Mouse (Mus musculus): ENCODE results near the gene Vps4b.
A peak's percentile ranks its signal among the peaks of the same experiment; 100 is the strongest.

Gene Vps4b

DNA sequence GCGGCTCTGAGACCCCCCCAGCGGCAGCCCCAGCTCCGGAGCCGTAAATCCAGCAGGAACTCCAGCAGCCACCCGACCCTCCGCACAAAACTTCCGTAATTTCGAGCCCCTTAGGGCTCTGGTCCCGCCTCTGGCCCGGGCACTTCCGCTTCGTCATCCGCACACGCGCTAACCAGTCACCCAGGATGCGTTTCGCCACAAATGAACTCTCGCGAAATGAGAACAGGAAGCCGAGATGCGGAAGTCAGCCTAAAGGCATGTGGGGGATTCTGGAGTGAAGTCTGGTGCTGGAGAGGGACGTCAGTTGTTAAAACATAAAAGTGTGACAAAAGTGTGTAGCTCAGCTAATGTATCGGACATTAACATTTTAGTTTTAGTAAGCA lies at the start of gene Vps4b:
Gene Vps4b (minus strand): TSS at position 187 of the 383 bp plus-strand sequence.
- DNase-seq: peak; percentile 95

- DNase-seq: no peak
These were observed 32.3 kb upstream of the Vps4b start for GRCm38 (mm10) chr1:106828784-106829183.

DNA sequence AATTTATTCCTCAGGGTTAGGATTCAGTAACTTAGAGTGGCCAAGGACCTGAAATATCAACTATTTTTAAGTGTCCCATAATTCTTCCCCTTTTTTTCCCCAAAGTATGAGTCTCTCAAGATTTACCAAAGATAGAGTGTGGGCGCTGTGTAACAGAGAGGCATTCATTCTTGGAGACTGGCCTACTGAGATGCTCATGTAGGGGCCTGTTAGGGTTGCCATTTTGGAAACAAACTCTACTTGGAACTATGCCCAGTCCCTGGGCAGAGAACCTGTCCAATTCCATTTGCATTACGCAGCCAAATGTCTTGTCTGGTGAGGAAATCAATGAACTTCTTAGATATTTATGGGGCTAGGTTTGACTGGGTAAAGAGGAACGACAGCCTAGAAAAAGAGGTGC lies 25.8 kb upstream of the Vps4b start:
- no peak for DNase-seq

DNA sequence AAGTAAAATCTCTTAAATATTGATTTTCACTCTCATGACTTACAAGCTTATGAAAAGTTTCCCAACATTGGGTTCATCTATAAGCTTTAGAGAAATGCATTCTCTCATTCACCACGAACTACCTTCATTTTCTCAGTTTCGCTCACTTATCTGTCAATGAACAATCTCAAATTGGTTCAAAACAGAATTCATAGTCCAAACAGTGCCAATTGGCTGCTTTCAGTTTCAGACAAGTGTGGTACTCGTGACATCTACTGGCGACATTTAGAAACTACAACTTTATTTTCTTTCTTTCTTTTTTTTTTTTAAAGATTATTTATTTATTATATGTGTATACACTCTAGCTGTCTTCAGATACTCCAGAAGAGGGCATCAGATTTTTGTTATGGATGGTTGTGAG lies 21.8 kb upstream of the Vps4b start:
- peak; percentile 25 for DNase-seq

DNA sequence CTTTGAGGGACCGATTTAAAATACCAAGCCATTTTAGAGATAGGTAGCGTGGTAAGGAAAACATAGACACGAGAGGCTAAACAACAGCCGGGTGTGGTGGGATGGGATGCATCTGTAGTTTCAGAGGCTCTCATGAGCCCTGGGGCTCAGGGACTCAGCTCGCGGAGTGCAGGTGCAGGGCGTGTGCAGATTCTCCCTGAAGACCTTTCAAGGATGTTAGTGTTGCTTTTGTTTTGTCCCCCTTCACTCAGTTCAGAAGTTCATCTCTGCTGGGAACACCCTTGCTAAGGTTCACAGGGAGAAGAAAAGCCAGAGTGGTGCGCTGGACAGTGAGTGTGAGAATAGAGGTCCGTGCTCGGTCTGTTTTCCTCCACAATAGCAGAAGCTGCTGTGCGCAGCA lies 20.2 kb upstream of the Vps4b start:
- DNase-seq: no peak

GRCm38 (mm10) chr1:106815265-106815664 lies 18.7 kb upstream of the Vps4b start:
- DNase-seq: no peak

GRCm38 (mm10) chr1:106814864-106815263 lies 18.3 kb upstream of the Vps4b start:
- DNase-seq: no peak

GRCm38 (mm10) chr1:106799931-106800330 lies 3.4 kb upstream of the Vps4b start:
- no peak for DNase-seq

DNA sequence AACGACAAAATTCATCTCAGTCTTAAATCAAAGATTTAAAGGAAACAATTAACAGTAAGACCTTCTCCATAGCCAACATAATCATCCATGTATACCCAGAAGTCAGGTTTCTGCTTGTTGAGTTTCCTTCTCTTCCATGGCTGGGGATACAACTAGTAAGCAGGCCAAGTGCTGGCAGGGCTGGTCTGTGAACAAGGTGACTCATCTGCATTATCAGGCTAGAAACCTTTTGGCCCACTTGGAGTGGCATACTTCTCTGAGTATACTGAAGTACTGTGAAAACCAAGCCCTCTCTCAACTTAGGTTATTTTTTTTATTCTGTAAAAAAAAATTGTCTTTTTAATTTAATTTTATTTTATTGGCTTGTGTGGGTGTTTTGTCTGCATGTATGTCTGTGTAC lies 2.9 kb upstream of the Vps4b start:
- no peak for DNase-seq

GRCm38 (mm10) chr1:106796987-106797779 lies 655 bp upstream of the Vps4b start:
- no peak for DNase-seq

- DNase-seq: peak; percentile 7
These were observed 640 bp downstream of the Vps4b start for GRCm38 (mm10) chr1:106795634-106796541.

DNA sequence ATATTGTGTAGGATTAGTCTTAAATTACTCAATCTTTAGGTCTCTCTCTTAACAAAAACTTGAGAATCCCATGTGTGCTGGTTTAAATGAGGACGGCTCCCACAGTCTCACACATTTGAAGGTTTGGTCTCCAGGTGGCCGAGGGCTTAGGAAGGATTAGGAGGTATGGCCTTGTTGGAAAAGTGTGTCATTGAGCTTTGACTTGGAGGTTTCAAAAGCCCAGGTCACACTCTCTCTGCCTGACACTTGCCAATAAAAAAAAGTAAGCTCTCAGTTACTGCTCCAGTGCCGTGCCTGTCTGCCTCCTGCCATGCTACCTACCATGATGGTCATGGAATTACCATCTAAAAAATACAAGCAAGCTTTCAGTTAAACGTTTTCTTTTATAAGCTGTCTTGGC lies 21.6 kb downstream of the Vps4b start:
- DNase-seq: no peak

- no peak for DNase-seq
These were observed 22.4 kb downstream of the Vps4b start for GRCm38 (mm10) chr1:106774092-106774491.

DNA sequence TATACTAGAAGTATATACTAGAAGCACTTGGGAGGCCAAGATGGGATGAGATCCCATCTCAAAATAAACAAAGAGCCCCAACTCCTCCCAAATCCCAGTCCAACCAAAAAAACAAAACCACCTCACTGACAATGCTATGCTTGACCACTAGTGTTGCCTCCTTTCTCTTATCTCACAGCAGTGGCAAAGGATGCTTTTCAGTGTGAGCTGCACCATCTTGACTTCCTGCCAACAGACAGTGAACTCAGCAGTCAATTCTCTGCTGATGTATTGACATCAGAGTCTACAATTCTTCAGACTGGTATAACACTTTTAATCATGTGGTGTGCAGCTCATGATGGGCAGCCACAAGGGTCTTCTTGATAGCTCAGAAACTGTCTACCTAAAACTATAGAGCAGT lies 27.8 kb downstream of the Vps4b start:
- DNase-seq: no peak

DNA sequence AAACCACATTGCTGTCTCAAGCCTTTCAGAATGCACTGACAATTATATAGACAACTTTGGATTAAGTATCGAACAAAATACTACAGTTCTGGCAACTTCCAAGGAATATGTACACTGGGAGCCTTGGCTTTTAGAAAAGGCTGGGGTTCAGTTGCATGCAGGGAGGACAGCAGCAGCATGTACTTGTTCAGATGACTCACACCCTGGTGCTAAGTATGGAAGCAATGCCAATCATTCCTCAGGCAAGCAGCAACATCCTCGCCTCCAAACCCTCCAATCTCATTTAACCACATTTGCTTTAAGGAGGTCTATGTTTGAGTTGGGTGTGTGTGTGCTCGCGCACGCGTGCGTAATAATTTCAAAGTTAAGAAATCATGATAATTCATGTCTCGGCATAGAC lies 30.8 kb downstream of the Vps4b start:
- no peak for DNase-seq

GRCm38 (mm10) chr1:106764846-106765245 lies 31.7 kb downstream of the Vps4b start:
- DNase-seq: no peak

GRCm38 (mm10) chr1:106764281-106764680 lies 32.2 kb downstream of the Vps4b start:
- no peak for DNase-seq

DNA sequence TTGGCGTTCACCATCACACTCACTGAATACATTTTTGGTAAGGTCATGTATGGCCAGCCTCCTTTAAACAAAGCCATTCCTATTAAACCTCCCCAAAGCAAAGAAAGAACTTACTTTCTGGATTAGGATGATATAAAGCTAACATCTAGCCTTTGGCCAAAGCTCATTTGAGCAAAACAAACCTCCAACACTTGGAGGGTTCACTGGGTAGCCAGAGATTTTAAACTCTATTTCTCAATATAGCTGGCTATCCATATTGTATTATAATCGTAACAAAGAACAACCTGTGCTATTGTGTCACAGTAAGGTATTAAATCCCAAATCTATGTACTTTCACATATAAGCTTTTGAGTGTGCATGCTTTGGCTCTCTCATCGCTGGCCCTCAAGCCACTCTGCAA lies 35.8 kb downstream of the Vps4b start:
- DNase-seq: no peak

- peak; percentile 98 for DNase-seq
These were observed 36.7 kb downstream of the Vps4b start, which contains the start of gene Kdsr for GRCm38 (mm10) chr1:106759572-106760435. Gene Kdsr (minus strand): TSS chr1:106759727.

DNA sequence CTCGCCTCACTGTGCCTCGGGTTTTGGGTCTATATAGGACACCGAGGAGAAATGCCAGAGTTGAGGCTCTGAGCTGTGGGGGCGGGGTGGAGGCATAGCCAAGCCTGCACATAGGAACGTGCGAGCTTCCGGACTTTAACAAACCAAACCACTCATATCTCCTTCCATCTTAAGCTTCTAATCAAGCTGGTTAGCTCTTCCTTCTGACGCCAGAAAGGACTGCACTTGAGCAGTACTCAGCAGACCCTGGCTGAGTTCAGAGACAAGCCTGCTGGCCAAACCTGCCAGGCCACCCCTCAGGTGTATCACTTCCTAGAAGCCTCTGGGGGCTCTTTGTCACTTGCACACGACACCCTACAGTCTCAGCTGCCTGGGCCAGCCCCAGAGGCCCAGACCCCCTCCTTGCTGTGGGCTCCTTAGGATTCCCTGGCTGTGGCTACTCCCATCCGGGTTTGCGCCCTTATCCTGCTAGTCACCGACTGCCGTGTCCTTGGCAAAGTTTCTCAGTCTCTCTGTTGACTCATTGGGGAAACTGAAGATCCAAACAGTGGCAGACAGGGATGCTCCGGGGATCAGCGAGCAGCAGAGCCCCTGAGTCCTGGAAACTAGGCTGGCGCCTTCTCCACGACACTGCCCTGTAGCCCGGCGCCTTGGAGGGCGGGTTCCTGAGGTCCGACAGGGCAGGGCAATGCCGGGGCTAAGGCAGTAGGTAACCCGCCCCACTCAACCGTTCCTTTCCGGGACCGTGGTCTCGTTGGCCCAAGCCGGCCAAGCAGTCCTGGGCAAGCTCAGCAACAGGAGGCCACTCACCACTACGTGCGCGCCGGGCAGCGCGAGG lies 37.6 kb downstream of the Vps4b start:
- DNase-seq: peak; percentile 25

- no peak for DNase-seq
These were observed 39.9 kb downstream of the Vps4b start for GRCm38 (mm10) chr1:106756633-106757032.

DNA sequence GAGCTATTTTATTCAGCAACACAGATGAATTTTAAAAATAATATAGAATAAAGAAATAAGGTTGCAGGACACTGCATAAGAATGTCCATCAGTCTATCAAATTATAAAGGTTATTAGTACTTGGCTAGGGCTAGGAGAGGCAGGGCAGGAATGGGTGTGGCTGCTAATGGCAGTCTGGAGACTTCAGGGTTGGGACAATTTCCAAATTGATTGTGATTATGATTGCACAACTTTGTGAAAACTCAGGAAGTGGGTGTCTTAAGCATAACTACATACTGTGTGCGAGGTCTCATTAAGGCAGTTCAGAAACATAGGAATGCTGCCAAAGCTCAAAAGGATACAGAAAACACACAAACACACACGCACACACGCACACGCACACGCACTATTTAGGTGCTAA lies 44.5 kb downstream of the Vps4b start:
- DNase-seq: no peak

Measured in kidney, adult 9 months (tissue).